Mouse (Mus musculus) cortical plate, adult 2 months (tissue): ENCODE measurements around the gene Nodal. TPM values are rescaled to one million over a fixed set of nuclear protein-coding genes. Genes with fewer than 3 reads are reported as not detected.

Experiments used
- H3K27ac ChIP-seq: fragments of 200-500 bp; 2 replicates; pipeline ENCODE4 v1.5.1; 2012; ENCODE audit warnings: low read length, control low read depth, inconsistent platforms; ENCODE audit not compliant: insufficient read depth
- H3K4me1 ChIP-seq: fragments of 200-500 bp; 2 replicates; pipeline ENCODE4 v1.6.1; 2011; ENCODE audit warnings: low read length; ENCODE audit not compliant: control insufficient read depth, insufficient read depth
- H3K4me3 ChIP-seq: fragments of 200-500 bp; 2 replicates; pipeline ENCODE4 v1.5.1; 2011; ENCODE audit warnings: mild to moderate bottlenecking, low read length, control low read depth; ENCODE audit not compliant: insufficient read depth
- CTCF ChIP-seq: fragments of 200-500 bp; IDR thresholded peaks from 2 replicates; pipeline ENCODE4 v1.5.1; 2011; ENCODE audit warnings: mild to moderate bottlenecking, control low read depth, low read length; ENCODE audit not compliant: insufficient read depth; ENCODE audit errors: extremely low read depth
- POLR2A ChIP-seq: fragments of 200-500 bp; IDR thresholded peaks from 2 replicates; pipeline ENCODE4 v1.6.1; 2011; ENCODE audit warnings: mild to moderate bottlenecking, low read length, control low read depth; ENCODE audit not compliant: insufficient read depth; ENCODE audit errors: extremely low read depth
- polyA plus RNA-seq: library from polyadenylated mRNA; depleted of rRNA; stranded (reverse); fragments of >200 nt; gene quantifications from 2 replicates; pipeline ENCODE4 v1.2.3, GENCODE M21; 2012

Nodal gene
- polyA plus RNA-seq, 1 experiment = 0.75 TPM

GRCm38 (mm10) chr10:61394476-61395136 is 23.2 kb upstream of the Nodal start:
- TF ChIP-seq POLR2A (no peak), CTCF (no peak)
- H3K4me1 ChIP-seq = no peaks in the 10 kb centered on the region
- H3K27ac ChIP-seq = no peak overlapping the region
- no peak overlapping the region for H3K4me3 ChIP-seq

- Histone ChIP-seq H3K4me3 (no peak overlapping the region), H3K27ac (no peak overlapping the region), H3K4me1 (no peaks in the 10 kb centered on the region)
- no peak for TF ChIP-seq POLR2A
- TF ChIP-seq CTCF = no peak
These were observed 19.6 kb upstream of the Nodal start for GRCm38 (mm10) chr10:61398125-61398524.

- H3K27ac ChIP-seq = no peak overlapping the region
- no peak overlapping the region for H3K4me3 ChIP-seq
- TF ChIP-seq POLR2A = no peak
- TF ChIP-seq CTCF = peak; percentile 91
- H3K4me1 ChIP-seq = no peaks in the 10 kb centered on the region
These were observed 18.5 kb upstream of the Nodal start for GRCm38 (mm10) chr10:61399156-61399734.

GRCm38 (mm10) chr10:61400407-61400806 is 17.4 kb upstream of the Nodal start:
- Histone ChIP-seq H3K4me1 (no peaks in the 10 kb centered on the region), H3K4me3 (no peak overlapping the region), H3K27ac (no peak overlapping the region)
- TF ChIP-seq CTCF = no peak
- TF ChIP-seq POLR2A = no peak

- Histone ChIP-seq H3K4me3 (no peak overlapping the region), H3K4me1 (no peaks in the 10 kb centered on the region), H3K27ac (no peak overlapping the region)
- no peak for TF ChIP-seq CTCF
- no peak for TF ChIP-seq POLR2A
These were observed 15.3 kb upstream of the Nodal start for GRCm38 (mm10) chr10:61402480-61402879.

GRCm38 (mm10) chr10:61402911-61403310 is 14.9 kb upstream of the Nodal start:
- no peaks in the 10 kb centered on the region for H3K4me1 ChIP-seq

GRCm38 (mm10) chr10:61405958-61406357 is 11.8 kb upstream of the Nodal start:
- Histone ChIP-seq H3K4me3 (no peak overlapping the region), H3K27ac (no peak overlapping the region), H3K4me1 (no peaks in the 10 kb centered on the region)
- TF ChIP-seq CTCF (no peak), POLR2A (no peak)

More at GRCm38 (mm10) chr10:61402911-61403310, 14.9 kb upstream of the Nodal start:
- Histone ChIP-seq H3K27ac (no peak overlapping the region), H3K4me3 (no peak overlapping the region)
- no peak for TF ChIP-seq POLR2A
- no peak for TF ChIP-seq CTCF

GRCm38 (mm10) chr10:61409776-61410175 is 8.0 kb upstream of the Nodal start:
- H3K4me1 ChIP-seq = no peaks in the 10 kb centered on the region
- H3K27ac ChIP-seq = no peak overlapping the region
- no peak overlapping the region for H3K4me3 ChIP-seq
- no peak for TF ChIP-seq POLR2A
- TF ChIP-seq CTCF = no peak

GRCm38 (mm10) chr10:61410193-61410592 is 7.6 kb upstream of the Nodal start:
- Histone ChIP-seq H3K27ac (no peak overlapping the region), H3K4me1 (no peaks in the 10 kb centered on the region), H3K4me3 (no peak overlapping the region)
- no peak for TF ChIP-seq CTCF
- TF ChIP-seq POLR2A = no peak

GRCm38 (mm10) chr10:61412910-61413625 is 4.7 kb upstream of the Nodal start:
- TF ChIP-seq CTCF (no peak), POLR2A (no peak)
- Histone ChIP-seq H3K4me3 (no peak overlapping the region), H3K4me1 (no peaks in the 10 kb centered on the region), H3K27ac (no peak overlapping the region)
